Comparison of ENCODE assay signal across 9 mouse cellular contexts in the genomic region with DNA sequence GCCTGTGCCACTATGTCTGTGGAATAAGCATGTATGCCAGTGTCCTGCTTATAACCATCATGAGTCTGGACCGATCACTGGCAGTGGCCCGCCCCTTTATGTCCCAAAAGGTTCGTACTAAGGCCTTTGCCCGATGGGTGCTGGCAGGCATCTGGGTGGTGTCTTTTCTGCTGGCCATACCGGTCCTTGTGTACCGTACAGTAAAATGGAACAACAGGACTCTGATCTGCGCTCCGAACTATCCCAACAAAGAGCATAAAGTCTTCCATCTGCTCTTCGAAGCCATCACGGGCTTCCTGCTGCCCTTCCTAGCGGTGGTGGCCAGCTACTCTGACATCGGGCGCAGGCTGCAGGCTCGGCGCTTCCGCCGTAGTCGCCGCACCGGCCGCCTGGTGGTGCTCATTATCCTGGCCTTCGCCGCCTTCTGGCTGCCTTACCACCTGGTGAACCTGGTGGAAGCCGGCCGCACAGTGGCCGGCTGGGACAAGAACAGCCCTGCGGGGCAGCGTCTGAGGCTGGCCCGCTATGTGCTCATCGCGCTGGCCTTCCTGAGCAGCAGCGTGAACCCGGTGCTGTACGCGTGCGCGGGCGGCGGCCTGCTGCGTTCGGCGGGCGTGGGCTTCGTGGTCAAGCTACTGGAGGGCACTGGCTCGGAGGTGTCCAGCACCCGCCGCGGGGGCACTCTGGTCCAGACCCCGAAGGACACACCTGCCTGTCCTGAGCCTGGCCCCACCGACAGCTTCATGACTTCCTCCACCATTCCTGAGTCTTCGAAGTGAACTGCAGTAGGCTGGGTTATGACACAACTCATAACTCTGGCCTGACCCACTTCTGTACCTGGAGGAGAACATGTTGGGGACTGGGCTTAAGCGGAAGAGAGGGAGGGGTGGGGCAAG. TPM values are rescaled to one million over a fixed set of nuclear protein-coding genes. Genes with fewer than 3 reads are reported as not detected.
DNase-seq lines count a peak whose midpoint lies in the region; ATAC-seq and TF ChIP-seq lines count a peak whose summit lies in the region.
"Had no signal": no experiment of that assay in that cellular context is flagged by ENCODE, and none has a peak within 500 bp of the region (broad histone marks: within the 10 kb centered on the region; RNA-seq: fewer than 3 reads in every experiment).

No protein-coding gene starts in this region.

- peak; percentile 75 for ATAC-seq in forebrain, embryonic 12.5 days (ENCODE audit: low FRiP score)
- ATAC-seq in hindbrain, embryonic 13.5 days (ENCODE audit: low FRiP score) = peak; percentile 80
- ATAC-seq in limb, embryonic 14.5 days (ENCODE audit: low FRiP score, low read depth) = peak; percentile 54; the same call in 1 of the 2 replicates
- peak; percentile 56 for ATAC-seq in midbrain, embryonic 12.5 days (ENCODE audit: low FRiP score, low read depth)

- 11% methylated on average over 52 of the region's 52 CpGs for WGBS in forebrain, embryonic 12.5 days
- 11% methylated on average over 52 of the region's 52 CpGs for WGBS in hindbrain, embryonic 13.5 days
- WGBS in limb, embryonic 14.5 days = 13% methylated on average over 46 of the region's 52 CpGs
- 13% methylated on average over 52 of the region's 52 CpGs for WGBS in midbrain, embryonic 12.5 days

- H3K4me2 ChIP-seq in forebrain, embryonic 12.5 days = peak overlapping the region; percentile 78
- H3K4me2 ChIP-seq in hindbrain, embryonic 13.5 days = peak overlapping the region; percentile 74
- peak overlapping the region; percentile 74 for H3K4me2 ChIP-seq in limb, embryonic 14.5 days (replicated peaks; ENCODE audit: low read depth, low read length, severe bottlenecking)
- peak overlapping the region; percentile 73 for H3K4me2 ChIP-seq in midbrain, embryonic 12.5 days (replicated peaks)

- intact Hi-C loops in heart, postnatal 25 days (cut with DNase I) = no loop called here

- peak; percentile 43; the same call in 1 of the 2 replicates for TF ChIP-seq CTCF in brain, embryonic 14.5 days (IDR thresholded peaks at IDR 0.05; ENCODE audit: borderline replicate concordance, extremely low read depth, insufficient read depth, insufficient read length)

- H3K27ac ChIP-seq in forebrain, embryonic 12.5 days = no peak overlapping the region
- H3K27ac ChIP-seq in hindbrain, embryonic 13.5 days = no peak overlapping the region
- no peak overlapping the region for H3K27ac ChIP-seq in limb, embryonic 14.5 days (replicated peaks; ENCODE audit: low read depth, low read length)
- no peak overlapping the region for H3K27ac ChIP-seq in midbrain, embryonic 12.5 days (replicated peaks)

- no peak for TF ChIP-seq POLR2A in brain, embryonic 14.5 days (IDR thresholded peaks at IDR 0.05; ENCODE audit: borderline replicate concordance, extremely low read depth, insufficient read depth, insufficient read length, poor library complexity, severe bottlenecking)
- TF ChIP-seq POLR2A in limb, embryonic 14.5 days (IDR thresholded peaks at IDR 0.05; ENCODE audit: borderline replicate concordance, extremely low read depth, insufficient read depth, insufficient read length) = no peak

- H3K27me3 ChIP-seq in forebrain, embryonic 12.5 days = peaks cover 86% of the 10 kb centered on the region
- H3K27me3 ChIP-seq in hindbrain, embryonic 13.5 days = peaks cover 92% of the 10 kb centered on the region
- H3K27me3 ChIP-seq in limb, embryonic 14.5 days (ENCODE audit: control insufficient read depth, insufficient read depth, low read length) = peaks cover 12% of the 10 kb centered on the region
- peaks cover 80% of the 10 kb centered on the region for H3K27me3 ChIP-seq in midbrain, embryonic 12.5 days

- peak overlapping the region; percentile 59 for H3K9ac ChIP-seq in forebrain, embryonic 12.5 days
- peak overlapping the region; percentile 77 for H3K9ac ChIP-seq in hindbrain, embryonic 13.5 days
- H3K9ac ChIP-seq in limb, embryonic 14.5 days (ENCODE audit: low read depth, low read length, severe bottlenecking) = peak overlapping the region; percentile 52
- peak overlapping the region; percentile 57 for H3K9ac ChIP-seq in midbrain, embryonic 12.5 days (replicated peaks)

- DNase-seq in heart, adult 18-20 months = peak; percentile 53 to 64
- no peak for DNase-seq in heart, postnatal 25 days (ENCODE audit: low spot score)
- peak; percentile 64 for DNase-seq in brain, embryonic 14.5 days (ENCODE audit: low read depth)
- DNase-seq in limb, embryonic 14.5 days (ENCODE audit: low spot score) = peak; percentile 34
- peak; percentile 59 for DNase-seq in urinary bladder, postnatal 25 days (ENCODE audit: low spot score)

- no peaks in the 10 kb centered on the region for H3K36me3 ChIP-seq in forebrain, embryonic 12.5 days (replicated peaks)
- no peaks in the 10 kb centered on the region for H3K36me3 ChIP-seq in hindbrain, embryonic 13.5 days
- H3K36me3 ChIP-seq in limb, embryonic 14.5 days (ENCODE audit: control insufficient read depth, insufficient read depth, low read length) = peaks cover 4% of the 10 kb centered on the region; the same call in 1 of the 2 replicates
- no peaks in the 10 kb centered on the region for H3K36me3 ChIP-seq in midbrain, embryonic 12.5 days

- no peaks in the 10 kb centered on the region for H3K9me3 ChIP-seq in forebrain, embryonic 12.5 days
- H3K9me3 ChIP-seq in hindbrain, embryonic 13.5 days = no peaks in the 10 kb centered on the region
- H3K9me3 ChIP-seq in limb, embryonic 14.5 days (ENCODE audit: control insufficient read depth, low read length) = no peaks in the 10 kb centered on the region
- H3K9me3 ChIP-seq in midbrain, embryonic 12.5 days = no peaks in the 10 kb centered on the region

- H3K4me1 ChIP-seq in forebrain, embryonic 12.5 days = peaks cover 10% of the 10 kb centered on the region
- H3K4me1 ChIP-seq in hindbrain, embryonic 13.5 days (replicated peaks) = peaks cover 13% of the 10 kb centered on the region
- H3K4me1 ChIP-seq in limb, embryonic 14.5 days (ENCODE audit: control insufficient read depth, insufficient read depth, low read length) = peaks cover 5% of the 10 kb centered on the region
- H3K4me1 ChIP-seq in midbrain, embryonic 12.5 days = peaks cover 11% of the 10 kb centered on the region

- H3K4me3 ChIP-seq in forebrain, embryonic 12.5 days (replicated peaks) = peak overlapping the region; percentile 42
- peak overlapping the region; percentile 47 for H3K4me3 ChIP-seq in hindbrain, embryonic 13.5 days
- peak overlapping the region; percentile 37 for H3K4me3 ChIP-seq in limb, embryonic 14.5 days (replicated peaks; ENCODE audit: low read length)
- peak overlapping the region; percentile 44 for H3K4me3 ChIP-seq in midbrain, embryonic 12.5 days

RNA-seq across cellular contexts. Expression of gene Ltb4r1, which starts 2.0 kb away (rescaled TPM):
- total RNA-seq in heart, adult 18-20 months (2021) = under 1 TPM; 0.25 to 0.41 TPM
- under 1 TPM in 1 of 2 experiments, not detected in 1; 0.18 TPM for total RNA-seq in heart, postnatal 25 days (2021)
- polyA plus RNA-seq in brain, embryonic 14.5 days (2012; rRNA removed) = 0.45 and 0.71 TPM in 2 replicates
- polyA plus RNA-seq in forebrain, embryonic 12.5 days (2016; fragmentation: Nextera tagmentation; extraction: Ambion mirVana) = 0.13 and 0.19 TPM in 2 replicates
- polyA plus RNA-seq in hindbrain, embryonic 13.5 days (2015; fragmentation: Nextera tagmentation; extraction: Ambion mirVana) = 0.32 and 0.74 TPM in 2 replicates
- polyA plus RNA-seq in limb, embryonic 14.5 days (2012; rRNA removed) = 1.1 and 1.2 TPM in 2 replicates
- polyA plus RNA-seq in limb, embryonic 14.5 days (2014; fragmentation: Nextera tagmentation; extraction: Ambion mirVana) = 0.33 and 0.78 TPM in 2 replicates
- 0.13 TPM in 1 of 2 replicates, not detected in the other for polyA plus RNA-seq in midbrain, embryonic 12.5 days (2016; fragmentation: Nextera tagmentation; extraction: Ambion mirVana)

RNA-seq across cellular contexts. Expression of gene Ltb4r2, which starts 6.5 kb away (rescaled TPM):
- total RNA-seq in heart, adult 18-20 months (2021) = under 1 TPM; 0.21 to 0.25 TPM
- under 1 TPM; 0.06 to 0.13 TPM for total RNA-seq in heart, postnatal 25 days (2021)
- polyA plus RNA-seq in brain, embryonic 14.5 days (2012; rRNA removed) = 0.29 and 0.38 TPM in 2 replicates
- 0.20 and 0.41 TPM in 2 replicates for polyA plus RNA-seq in forebrain, embryonic 12.5 days (2016; fragmentation: Nextera tagmentation; extraction: Ambion mirVana)
- polyA plus RNA-seq in hindbrain, embryonic 13.5 days (2015; fragmentation: Nextera tagmentation; extraction: Ambion mirVana) = 0.43 and 0.56 TPM in 2 replicates
- 0.44 and 0.65 TPM in 2 replicates for polyA plus RNA-seq in limb, embryonic 14.5 days (2012; rRNA removed)
- 0.61 and 0.74 TPM in 2 replicates for polyA plus RNA-seq in limb, embryonic 14.5 days (2014; fragmentation: Nextera tagmentation; extraction: Ambion mirVana)
- polyA plus RNA-seq in midbrain, embryonic 12.5 days (2016; fragmentation: Nextera tagmentation; extraction: Ambion mirVana) = 0.24 and 0.41 TPM in 2 replicates

RNA-seq across cellular contexts. Expression of gene Cideb, which starts 9.5 kb away (rescaled TPM):
- total RNA-seq in heart, adult 18-20 months (2021) = 1 to 10 TPM; 2.0 TPM
- under 1 TPM; 0.56 to 0.83 TPM for total RNA-seq in heart, postnatal 25 days (2021)
- polyA plus RNA-seq in brain, embryonic 14.5 days (2012; rRNA removed) = 0.60 and 0.76 TPM in 2 replicates
- polyA plus RNA-seq in forebrain, embryonic 12.5 days (2016; fragmentation: Nextera tagmentation; extraction: Ambion mirVana) = 0.40 TPM in 1 of 2 replicates, not detected in the other
- 0.25 TPM in 2 replicates for polyA plus RNA-seq in hindbrain, embryonic 13.5 days (2015; fragmentation: Nextera tagmentation; extraction: Ambion mirVana)
- polyA plus RNA-seq in limb, embryonic 14.5 days (2012; rRNA removed) = 2.1 and 2.6 TPM in 2 replicates
- polyA plus RNA-seq in limb, embryonic 14.5 days (2014; fragmentation: Nextera tagmentation; extraction: Ambion mirVana) = 0.41 and 0.46 TPM in 2 replicates
- not detected in 2 replicates for polyA plus RNA-seq in midbrain, embryonic 12.5 days (2016; fragmentation: Nextera tagmentation; extraction: Ambion mirVana)

RNA-seq across cellular contexts. Expression of gene Adcy4, which starts 16.1 kb away (rescaled TPM):
- 10 to 100 TPM; 15.7 to 17.3 TPM for total RNA-seq in heart, adult 18-20 months (2021)
- total RNA-seq in heart, postnatal 25 days (2021) = 10 to 100 TPM; 18.2 to 23.8 TPM
- 3.5 and 7.8 TPM in 2 replicates for polyA plus RNA-seq in brain, embryonic 14.5 days (2012; rRNA removed)
- 5.5 and 6.0 TPM in 2 replicates for polyA plus RNA-seq in forebrain, embryonic 12.5 days (2016; fragmentation: Nextera tagmentation; extraction: Ambion mirVana)
- polyA plus RNA-seq in hindbrain, embryonic 13.5 days (2015; fragmentation: Nextera tagmentation; extraction: Ambion mirVana) = 5.3 and 6.0 TPM in 2 replicates
- 32.4 and 35.0 TPM in 2 replicates for polyA plus RNA-seq in limb, embryonic 14.5 days (2012; rRNA removed)
- 16.8 and 17.8 TPM in 2 replicates for polyA plus RNA-seq in limb, embryonic 14.5 days (2014; fragmentation: Nextera tagmentation; extraction: Ambion mirVana)
- 6.6 and 7.9 TPM in 2 replicates for polyA plus RNA-seq in midbrain, embryonic 12.5 days (2016; fragmentation: Nextera tagmentation; extraction: Ambion mirVana)
- total RNA-seq: CH12.LX had no signal

RNA-seq across cellular contexts. Expression of gene Ripk3, which starts 20.9 kb away (rescaled TPM):
- total RNA-seq in heart, adult 18-20 months (2021) = 1 to 10 TPM; 1.6 to 2.9 TPM
- total RNA-seq in heart, postnatal 25 days (2021) = 1 to 10 TPM; 2.3 to 3.4 TPM
- polyA plus RNA-seq in brain, embryonic 14.5 days (2012; rRNA removed) = 2.5 and 2.6 TPM in 2 replicates
- 5.1 and 5.9 TPM in 2 replicates for polyA plus RNA-seq in forebrain, embryonic 12.5 days (2016; fragmentation: Nextera tagmentation; extraction: Ambion mirVana)
- polyA plus RNA-seq in hindbrain, embryonic 13.5 days (2015; fragmentation: Nextera tagmentation; extraction: Ambion mirVana) = 2.6 and 3.7 TPM in 2 replicates
- 35.9 and 41.4 TPM in 2 replicates for polyA plus RNA-seq in limb, embryonic 14.5 days (2012; rRNA removed)
- 30.5 and 37.6 TPM in 2 replicates for polyA plus RNA-seq in limb, embryonic 14.5 days (2014; fragmentation: Nextera tagmentation; extraction: Ambion mirVana)
- 5.3 and 8.3 TPM in 2 replicates for polyA plus RNA-seq in midbrain, embryonic 12.5 days (2016; fragmentation: Nextera tagmentation; extraction: Ambion mirVana)
